9 mouse cellular contexts compared by ENCODE assay signal in the genomic region with DNA sequence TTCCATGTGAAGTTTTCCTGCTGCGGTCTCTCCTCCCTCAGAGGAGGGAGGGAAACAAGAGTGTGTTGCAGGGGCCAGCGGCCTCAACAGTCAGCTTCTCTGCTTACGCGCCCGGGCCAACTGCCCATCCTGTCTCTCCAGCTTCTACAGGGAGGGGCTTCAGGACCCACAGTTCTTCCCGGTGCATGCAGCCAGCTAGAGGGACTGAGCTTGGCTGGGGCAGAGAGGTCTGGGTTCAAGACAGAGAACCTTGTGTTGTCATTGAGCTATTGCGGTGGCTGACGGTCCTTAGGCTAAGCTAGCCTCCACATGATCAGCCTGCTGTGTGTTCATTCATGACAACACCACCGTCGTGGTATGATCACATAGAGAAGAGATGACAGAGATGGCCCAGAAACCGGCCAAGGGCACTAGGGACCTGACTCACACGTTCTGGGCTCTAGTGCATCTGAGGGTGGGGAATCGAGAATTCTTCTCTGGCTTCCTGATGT. TPM values are rescaled to one million over a fixed set of nuclear protein-coding genes. Genes with fewer than 3 reads are reported as not detected.
DNase-seq lines count a peak whose midpoint lies in the region; ATAC-seq and TF ChIP-seq lines count a peak whose summit lies in the region.
"Had no signal": no experiment of that assay in that cellular context is flagged by ENCODE, and none has a peak within 500 bp of the region (broad histone marks: within the 10 kb centered on the region; RNA-seq: fewer than 3 reads in every experiment).

No protein-coding gene starts in this region.

- H3K4me1 ChIP-seq in embryonic facial prominence, embryonic 14.5 days (ENCODE audit: control insufficient read depth, insufficient read depth, low read length): peaks cover 67% of the 10 kb centered on the region
- H3K4me1 ChIP-seq in neural tube, embryonic 15.5 days: peaks cover 40% of the 10 kb centered on the region

- intact Hi-C loops in left cerebral cortex, postnatal 4 days (cut with DNase I): no loop called here
- intact Hi-C loops in left cerebral cortex, adult 2 months (cut with DNase I): no loop called here
- intact Hi-C loops in heart, postnatal 25 days (cut with DNase I): no loop called here

- no peak overlapping the region for H3K27ac ChIP-seq in left cerebral cortex, adult 2 months
- peak overlapping the region; percentile 83 for H3K27ac ChIP-seq in embryonic facial prominence, embryonic 14.5 days (replicated peaks; ENCODE audit: low read depth, low read length)
- H3K27ac ChIP-seq in neural tube, embryonic 15.5 days (replicated peaks): peak overlapping the region; percentile 63

- peak; percentile 39 for DNase-seq in left cerebral cortex, postnatal 4 days
- DNase-seq in left cerebral cortex, adult 2 months (ENCODE audit: extremely low spot score in 1 of 2, low spot score in 2 of 2): no peak
- peak; percentile 89 for DNase-seq in embryonic facial prominence, embryonic 14.5 days (ENCODE audit: low spot score)
- peak; percentile 60 for DNase-seq in heart, postnatal 25 days (ENCODE audit: low spot score)
- DNase-seq in layer of hippocampus, postnatal 36 days: no peak
- no peak for DNase-seq in layer of hippocampus, adult 18-20 months (ENCODE audit: low spot score in 2 of 2)

- no peak for TF ChIP-seq CTCF in left cerebral cortex, adult 2 months (IDR thresholded peaks at IDR 0.05)

- peak overlapping the region; percentile 40; the same call in 1 of the 2 replicates for H3K9ac ChIP-seq in embryonic facial prominence, embryonic 14.5 days (ENCODE audit: low read depth, low read length)
- H3K9ac ChIP-seq in neural tube, embryonic 15.5 days (replicated peaks): no peak overlapping the region

- H3K27me3 ChIP-seq in embryonic facial prominence, embryonic 14.5 days (replicated peaks; ENCODE audit: control insufficient read depth, insufficient read depth, low read length): no peaks in the 10 kb centered on the region
- H3K27me3 ChIP-seq in neural tube, embryonic 15.5 days (replicated peaks): no peaks in the 10 kb centered on the region

- no peak overlapping the region for H3K4me3 ChIP-seq in left cerebral cortex, adult 2 months
- H3K4me3 ChIP-seq in embryonic facial prominence, embryonic 14.5 days (ENCODE audit: low read depth, low read length): no peak overlapping the region
- H3K4me3 ChIP-seq in neural tube, embryonic 15.5 days (replicated peaks): no peak overlapping the region
- H3K4me3 ChIP-seq: megakaryocyte, embryonic 14.5 days had no signal

- no peaks in the 10 kb centered on the region for H3K9me3 ChIP-seq in embryonic facial prominence, embryonic 14.5 days (ENCODE audit: control insufficient read depth, low read length)
- H3K9me3 ChIP-seq in neural tube, embryonic 15.5 days (replicated peaks): no peaks in the 10 kb centered on the region
- H3K9me3 ChIP-seq: megakaryocyte, embryonic 14.5 days had no signal

- peak overlapping the region; percentile 33; the same call in 1 of the 2 replicates for H3K4me2 ChIP-seq in embryonic facial prominence, embryonic 14.5 days (ENCODE audit: low read depth, low read length)
- H3K4me2 ChIP-seq in neural tube, embryonic 15.5 days: no peak overlapping the region

- 52% methylated on average over 13 of the region's 13 CpGs for WGBS in embryonic facial prominence, embryonic 14.5 days
- WGBS in neural tube, embryonic 15.5 days: 71% methylated on average over 13 of the region's 13 CpGs

- ATAC-seq in embryonic facial prominence, embryonic 14.5 days (ENCODE audit: low read depth): peak; percentile 34
- no peak for ATAC-seq in neural tube, embryonic 15.5 days (ENCODE audit: low FRiP score)
- no peak for ATAC-seq in CD4-positive, CD25-positive, alpha-beta regulatory T cell, adult 4 months

- H3K36me3 ChIP-seq in embryonic facial prominence, embryonic 14.5 days (ENCODE audit: control insufficient read depth, insufficient read depth, low read length): peaks cover 54% of the 10 kb centered on the region
- peaks cover 37% of the 10 kb centered on the region for H3K36me3 ChIP-seq in neural tube, embryonic 15.5 days

RNA-seq across cellular contexts. Expression of gene Dnaja3, which starts 7.9 kb away (rescaled TPM):
- total RNA-seq in left cerebral cortex, postnatal 4 days (2021): 10 to 100 TPM; 40.0 to 40.2 TPM
- 10 to 100 TPM; 56.9 to 62.2 TPM for total RNA-seq in left cerebral cortex, adult 2 months (2021)
- 57.6 and 57.7 TPM in 2 replicates for polyA plus RNA-seq in embryonic facial prominence, embryonic 14.5 days (2014; fragmentation: Nextera tagmentation; extraction: Ambion mirVana)
- 100 to 1,000 TPM; 149 TPM for total RNA-seq in heart, postnatal 25 days (2021)
- polyA plus RNA-seq in neural tube, embryonic 15.5 days (2015; fragmentation: Nextera tagmentation; extraction: Ambion mirVana): 68.6 and 71.0 TPM in 2 replicates
- 10 to 100 TPM; 24.4 to 29.0 TPM for polyA plus RNA-seq in CD4-positive, CD25-positive, alpha-beta regulatory T cell, adult 4 months (2017; shearing (Covaris generic))
- total RNA-seq in layer of hippocampus, postnatal 36 days (2021): 10 to 100 TPM; 61.7 to 65.6 TPM
- total RNA-seq in layer of hippocampus, adult 18-20 months (2021): 10 to 100 TPM; 66.1 to 66.9 TPM

RNA-seq across cellular contexts. Expression of gene Vasn, which starts 8.0 kb away (rescaled TPM):
- total RNA-seq in left cerebral cortex, postnatal 4 days (2021): 1 to 10 TPM; 2.6 to 3.2 TPM
- 10 to 100 TPM; 11.5 to 13.1 TPM for total RNA-seq in left cerebral cortex, adult 2 months (2021)
- 31.3 and 32.4 TPM in 2 replicates for polyA plus RNA-seq in embryonic facial prominence, embryonic 14.5 days (2014; fragmentation: Nextera tagmentation; extraction: Ambion mirVana)
- total RNA-seq in heart, postnatal 25 days (2021): 10 to 100 TPM in 1 of 2 experiments, 1 to 10 TPM in 1; 9.8 to 12.0 TPM
- polyA plus RNA-seq in neural tube, embryonic 15.5 days (2015; fragmentation: Nextera tagmentation; extraction: Ambion mirVana): 7.1 and 8.8 TPM in 2 replicates
- 1 to 10 TPM; 2.2 to 2.9 TPM for polyA plus RNA-seq in CD4-positive, CD25-positive, alpha-beta regulatory T cell, adult 4 months (2017; shearing (Covaris generic))
- 1 to 10 TPM; 4.4 to 5.7 TPM for total RNA-seq in layer of hippocampus, postnatal 36 days (2021)
- total RNA-seq in layer of hippocampus, adult 18-20 months (2021): 1 to 10 TPM; 4.5 to 5.3 TPM

RNA-seq across cellular contexts. Expression of gene Pam16, which starts 22.9 kb away (rescaled TPM):
- 10 to 100 TPM; 76.7 to 85.7 TPM for total RNA-seq in left cerebral cortex, postnatal 4 days (2021)
- 10 to 100 TPM; 78.1 to 94.1 TPM for total RNA-seq in left cerebral cortex, adult 2 months (2021)
- polyA plus RNA-seq in embryonic facial prominence, embryonic 14.5 days (2014; fragmentation: Nextera tagmentation; extraction: Ambion mirVana): 90.8 and 90.9 TPM in 2 replicates
- 100 to 1,000 TPM; 129 to 141 TPM for total RNA-seq in heart, postnatal 25 days (2021)
- 150 and 179 TPM in 2 replicates for polyA plus RNA-seq in neural tube, embryonic 15.5 days (2015; fragmentation: Nextera tagmentation; extraction: Ambion mirVana)
- polyA plus RNA-seq in CD4-positive, CD25-positive, alpha-beta regulatory T cell, adult 4 months (2017; shearing (Covaris generic)): 10 to 100 TPM; 35.7 TPM
- 10 to 100 TPM; 84.4 to 90.4 TPM for total RNA-seq in layer of hippocampus, postnatal 36 days (2021)
- total RNA-seq in layer of hippocampus, adult 18-20 months (2021): 10 to 100 TPM; 79.8 to 81.0 TPM

RNA-seq across cellular contexts. Expression of gene Coro7, which starts 31.9 kb away (rescaled TPM):
- total RNA-seq in left cerebral cortex, postnatal 4 days (2021): 100 to 1,000 TPM in 1 of 2 experiments, 10 to 100 TPM in 1; 99.4 to 104 TPM
- total RNA-seq in left cerebral cortex, adult 2 months (2021): 10 to 100 TPM; 76.7 to 92.0 TPM
- polyA plus RNA-seq in embryonic facial prominence, embryonic 14.5 days (2014; fragmentation: Nextera tagmentation; extraction: Ambion mirVana): 11.5 and 16.1 TPM in 2 replicates
- 10 to 100 TPM; 12.6 to 16.1 TPM for total RNA-seq in heart, postnatal 25 days (2021)
- polyA plus RNA-seq in neural tube, embryonic 15.5 days (2015; fragmentation: Nextera tagmentation; extraction: Ambion mirVana): 31.4 and 35.5 TPM in 2 replicates
- polyA plus RNA-seq in CD4-positive, CD25-positive, alpha-beta regulatory T cell, adult 4 months (2017; shearing (Covaris generic)): 100 to 1,000 TPM; 102 to 174 TPM
- total RNA-seq in layer of hippocampus, postnatal 36 days (2021): 10 to 100 TPM; 79.4 to 96.0 TPM
- total RNA-seq in layer of hippocampus, adult 18-20 months (2021): 10 to 100 TPM; 79.0 to 95.7 TPM

RNA-seq across cellular contexts. Expression of gene Glis2, which starts 53.2 kb away (rescaled TPM):
- 10 to 100 TPM; 29.0 to 32.8 TPM for total RNA-seq in left cerebral cortex, postnatal 4 days (2021)
- 10 to 100 TPM; 12.9 to 16.2 TPM for total RNA-seq in left cerebral cortex, adult 2 months (2021)
- polyA plus RNA-seq in embryonic facial prominence, embryonic 14.5 days (2014; fragmentation: Nextera tagmentation; extraction: Ambion mirVana): 34.7 and 36.3 TPM in 2 replicates
- 10 to 100 TPM; 16.6 to 20.3 TPM for total RNA-seq in heart, postnatal 25 days (2021)
- 17.2 and 18.7 TPM in 2 replicates for polyA plus RNA-seq in neural tube, embryonic 15.5 days (2015; fragmentation: Nextera tagmentation; extraction: Ambion mirVana)
- polyA plus RNA-seq in CD4-positive, CD25-positive, alpha-beta regulatory T cell, adult 4 months (2017; shearing (Covaris generic)): under 1 TPM in 1 of 2 experiments, not detected in 1; 0.73 TPM
- 10 to 100 TPM; 13.1 to 14.6 TPM for total RNA-seq in layer of hippocampus, postnatal 36 days (2021)
- 10 to 100 TPM in 1 of 2 experiments, 1 to 10 TPM in 1; 9.8 to 15.4 TPM for total RNA-seq in layer of hippocampus, adult 18-20 months (2021)

Comparison
In these comparisons a context has a peak if more than half of its experiments do, and no peak if none do; other contexts are left out.
1. DNase-seq: peak in left cerebral cortex, postnatal 4 days (single experiment), embryonic facial prominence, embryonic 14.5 days (single experiment) and heart, postnatal 25 days (single experiment); none in left cerebral cortex, adult 2 months (0 of 2), layer of hippocampus, postnatal 36 days (0 of 2) and layer of hippocampus, adult 18-20 months (0 of 2).